Mouse (Mus musculus): ENCODE results near the gene Zcchc12. TPM values are rescaled to one million over a fixed set of nuclear protein-coding genes. Genes with fewer than 3 reads are reported as not detected.

The Zcchc12 gene
- polyA plus RNA-seq, 1 experiment: 0.06 TPM

GRCm38 (mm10) chrX:36161567-36161966 lies 34.1 kb upstream of the Zcchc12 start:
- H3K79me2 ChIP-seq (ENCODE audit: control insufficient read depth, insufficient read depth): no peaks in the 10 kb centered on the region
- H3K4me2 ChIP-seq (ENCODE audit: low read depth): no peak overlapping the region
- H3ac ChIP-seq (ENCODE audit: control insufficient read depth, insufficient read length): no peak overlapping the region
- TF ChIP-seq SRF (IDR thresholded peaks at IDR 0.05; ENCODE audit: control insufficient read depth, insufficient read length, low read depth) (no peak), USF1 (IDR thresholded peaks at IDR 0.05; ENCODE audit: low read depth) (no peak), POLR2A (IDR thresholded peaks at IDR 0.05; ENCODE audit: insufficient read length, low read depth) (no peak), POLR2AphosphoS2 (IDR thresholded peaks at IDR 0.05; ENCODE audit: insufficient read length, low read depth) (no peak), TCF12 (IDR thresholded peaks at IDR 0.05; ENCODE audit: insufficient read depth, poor library complexity, severe bottlenecking) (no peak), TCF3 (IDR thresholded peaks at IDR 0.05; ENCODE audit: insufficient read length, low read depth) (no peak), CEBPB (IDR thresholded peaks at IDR 0.05; ENCODE audit: insufficient read depth, poor library complexity, severe bottlenecking) (no peak), MAX (IDR thresholded peaks at IDR 0.05; ENCODE audit: low read depth) (no peak), E2F4 (IDR thresholded peaks at IDR 0.05; ENCODE audit: insufficient read depth) (no peak), REST (IDR thresholded peaks at IDR 0.05; ENCODE audit: insufficient read depth, insufficient read length) (no peak), MYOG (IDR thresholded peaks at IDR 0.05; ENCODE audit: control insufficient read depth in 1 of 3, insufficient read depth in 1 of 3, insufficient read length in 2 of 3, low read depth in 2 of 3) (no peak), MYOD1 (IDR thresholded peaks at IDR 0.05; ENCODE audit: control insufficient read depth in 1 of 3, insufficient read length in 2 of 3, low read depth in 2 of 3) (no peak)
- H3K27me3 ChIP-seq (ENCODE audit: control insufficient read depth, insufficient read depth, insufficient read length): no peaks in the 10 kb centered on the region
- no peak overlapping the region for H3K4me3 ChIP-seq
- H3K36me3 ChIP-seq (ENCODE audit: control insufficient read depth, insufficient read depth): no peaks in the 10 kb centered on the region

- no peaks in the 10 kb centered on the region for H3K27me3 ChIP-seq (ENCODE audit: control insufficient read depth, insufficient read depth, insufficient read length)
- TF ChIP-seq MAX (IDR thresholded peaks at IDR 0.05; ENCODE audit: low read depth): no peak
- TF ChIP-seq POLR2A (IDR thresholded peaks at IDR 0.05; ENCODE audit: insufficient read length, low read depth): no peak
- no peaks in the 10 kb centered on the region for H3K79me2 ChIP-seq (ENCODE audit: control insufficient read depth, insufficient read depth)
- no peak overlapping the region for H3ac ChIP-seq (ENCODE audit: control insufficient read depth, insufficient read length)
- no peaks in the 10 kb centered on the region for H3K36me3 ChIP-seq (ENCODE audit: control insufficient read depth, insufficient read depth)
- no peak overlapping the region for H3K4me2 ChIP-seq (ENCODE audit: low read depth)
- H3K4me3 ChIP-seq: no peak overlapping the region
These were observed 12.1 kb upstream of the Zcchc12 start for GRCm38 (mm10) chrX:36183625-36184024.

- H3K36me3 ChIP-seq (ENCODE audit: control insufficient read depth, insufficient read depth): no peaks in the 10 kb centered on the region
These were observed 9.7 kb upstream of the Zcchc12 start for GRCm38 (mm10) chrX:36186036-36186435.

GRCm38 (mm10) chrX:36186443-36186842 lies 9.3 kb upstream of the Zcchc12 start:
- no peak overlapping the region for H3K4me2 ChIP-seq (ENCODE audit: low read depth)
- no peaks in the 10 kb centered on the region for H3K79me2 ChIP-seq (ENCODE audit: control insufficient read depth, insufficient read depth)

More at GRCm38 (mm10) chrX:36186036-36186435, 9.7 kb upstream of the Zcchc12 start:
- H3ac ChIP-seq (ENCODE audit: control insufficient read depth, insufficient read length): no peak overlapping the region
- no peak for TF ChIP-seq CEBPB (IDR thresholded peaks at IDR 0.05; ENCODE audit: insufficient read depth, poor library complexity, severe bottlenecking)
- H3K4me3 ChIP-seq: no peak overlapping the region
- no peak overlapping the region for H3K4me2 ChIP-seq (ENCODE audit: low read depth)
- H3K79me2 ChIP-seq (ENCODE audit: control insufficient read depth, insufficient read depth): no peaks in the 10 kb centered on the region
- no peaks in the 10 kb centered on the region for H3K27me3 ChIP-seq (ENCODE audit: control insufficient read depth, insufficient read depth, insufficient read length)

GRCm38 (mm10) chrX:36193951-36194350 lies 1.8 kb upstream of the Zcchc12 start:
- Histone ChIP-seq H3K36me3 (ENCODE audit: control insufficient read depth, insufficient read depth) (no peaks in the 10 kb centered on the region), H3ac (ENCODE audit: control insufficient read depth, insufficient read length) (no peak overlapping the region), H3K4me2 (ENCODE audit: low read depth) (no peak overlapping the region), H3K4me3 (no peak overlapping the region), H3K79me2 (ENCODE audit: control insufficient read depth, insufficient read depth) (no peaks in the 10 kb centered on the region), H3K27me3 (ENCODE audit: control insufficient read depth, insufficient read depth, insufficient read length) (no peaks in the 10 kb centered on the region)
- TF ChIP-seq POLR2AphosphoS2 (IDR thresholded peaks at IDR 0.05; ENCODE audit: insufficient read length, low read depth) (no peak), MYOG (IDR thresholded peaks at IDR 0.05; ENCODE audit: control insufficient read depth in 1 of 3, insufficient read depth in 1 of 3, insufficient read length in 2 of 3, low read depth in 2 of 3) (no peak), CEBPB (IDR thresholded peaks at IDR 0.05; ENCODE audit: insufficient read depth, poor library complexity, severe bottlenecking) (no peak), REST (IDR thresholded peaks at IDR 0.05; ENCODE audit: insufficient read depth, insufficient read length) (no peak), TCF3 (IDR thresholded peaks at IDR 0.05; ENCODE audit: insufficient read length, low read depth) (no peak), MYOD1 (IDR thresholded peaks at IDR 0.05; ENCODE audit: control insufficient read depth in 1 of 3, insufficient read length in 2 of 3, low read depth in 2 of 3) (no peak), TCF12 (IDR thresholded peaks at IDR 0.05; ENCODE audit: insufficient read depth, poor library complexity, severe bottlenecking) (no peak), POLR2A (IDR thresholded peaks at IDR 0.05; ENCODE audit: insufficient read length, low read depth) (no peak), E2F4 (IDR thresholded peaks at IDR 0.05; ENCODE audit: insufficient read depth) (no peak), MAX (IDR thresholded peaks at IDR 0.05; ENCODE audit: low read depth) (no peak), USF1 (IDR thresholded peaks at IDR 0.05; ENCODE audit: low read depth) (no peak), SRF (IDR thresholded peaks at IDR 0.05; ENCODE audit: control insufficient read depth, insufficient read length, low read depth) (no peak)

More at GRCm38 (mm10) chrX:36186443-36186842, 9.3 kb upstream of the Zcchc12 start:
- Histone ChIP-seq H3K27me3 (ENCODE audit: control insufficient read depth, insufficient read depth, insufficient read length) (no peaks in the 10 kb centered on the region), H3K4me3 (no peak overlapping the region), H3ac (ENCODE audit: control insufficient read depth, insufficient read length) (no peak overlapping the region), H3K36me3 (ENCODE audit: control insufficient read depth, insufficient read depth) (no peaks in the 10 kb centered on the region)
- no peak for TF ChIP-seq SRF (IDR thresholded peaks at IDR 0.05; ENCODE audit: control insufficient read depth, insufficient read length, low read depth)
- no peak for TF ChIP-seq POLR2AphosphoS2 (IDR thresholded peaks at IDR 0.05; ENCODE audit: insufficient read length, low read depth)
- TF ChIP-seq MYOG (IDR thresholded peaks at IDR 0.05; ENCODE audit: control insufficient read depth in 1 of 3, insufficient read depth in 1 of 3, insufficient read length in 2 of 3, low read depth in 2 of 3): no peak

All from myocyte (in vitro differentiated cells).